Mouse (Mus musculus): ENCODE data around the gene Esrrg. TPM values are rescaled to one million over a fixed set of nuclear protein-coding genes. Genes with fewer than 3 reads are reported as not detected.

Esrrg gene
- polyA plus RNA-seq, 1 experiment from 2014 or later, result 1.0 TPM

- WGBS, result 80% methylated on average over 7 of the region's 7 CpGs
- no peak overlapping the region for H3K4me2 ChIP-seq (replicated peaks)
Observed at GRCm38 (mm10) chr1:187910718-187911117, 302.1 kb downstream of the Esrrg start.

GRCm38 (mm10) chr1:187911201-187911600, 302.6 kb downstream of the Esrrg start:
- H3K9me3 ChIP-seq (replicated peaks), result no peaks in the 10 kb centered on the region
- no peak overlapping the region for H3K4me2 ChIP-seq (replicated peaks)
- H3K27ac ChIP-seq (replicated peaks), result no peak overlapping the region
- H3K36me3 ChIP-seq, result no peaks in the 10 kb centered on the region
- H3K9ac ChIP-seq, result no peak overlapping the region
- no peak for ATAC-seq (ENCODE audit: insufficient number of reproducible peaks, low FRiP score, low TSS enrichment, low read depth)
- no peak overlapping the region for H3K4me3 ChIP-seq (replicated peaks)
- no peaks in the 10 kb centered on the region for H3K27me3 ChIP-seq
- 0 out of 2 replicates have a peak, but pooled peaks cover 6% of the 10 kb centered on the region for H3K4me1 ChIP-seq
- WGBS, result 80% methylated on average over 6 of the region's 6 CpGs

More at GRCm38 (mm10) chr1:187910718-187911117, 302.1 kb downstream of the Esrrg start:
- no peaks in the 10 kb centered on the region for H3K9me3 ChIP-seq (replicated peaks)
- no peaks in the 10 kb centered on the region for H3K36me3 ChIP-seq
- ATAC-seq (ENCODE audit: insufficient number of reproducible peaks, low FRiP score, low TSS enrichment, low read depth), result no peak
- H3K4me3 ChIP-seq (replicated peaks), result no peak overlapping the region
- H3K27me3 ChIP-seq, result no peaks in the 10 kb centered on the region
- H3K9ac ChIP-seq, result no peak overlapping the region
- H3K27ac ChIP-seq (replicated peaks), result no peak overlapping the region
- H3K4me1 ChIP-seq, result 0 out of 2 replicates have a peak, but pooled peaks cover 6% of the 10 kb centered on the region

- Histone ChIP-seq H3K27ac (replicated peaks) (no peak overlapping the region), H3K4me1 (no peaks in the 10 kb centered on the region), H3K9me3 (replicated peaks) (no peaks in the 10 kb centered on the region), H3K4me2 (replicated peaks) (no peak overlapping the region), H3K27me3 (no peaks in the 10 kb centered on the region), H3K4me3 (replicated peaks) (no peak overlapping the region), H3K9ac (no peak overlapping the region), H3K36me3 (no peaks in the 10 kb centered on the region)
- ATAC-seq (ENCODE audit: insufficient number of reproducible peaks, low FRiP score, low TSS enrichment, low read depth), result no peak
- WGBS, result 62% methylated on average over 6 of the region's 6 CpGs
Observed at GRCm38 (mm10) chr1:187918303-187918702, 309.7 kb downstream of the Esrrg start.

GRCm38 (mm10) chr1:187918939-187919338, 310.3 kb downstream of the Esrrg start:
- WGBS, result 81% methylated on average over 4 of the region's 4 CpGs
- no peaks in the 10 kb centered on the region for H3K36me3 ChIP-seq
- no peaks in the 10 kb centered on the region for H3K9me3 ChIP-seq (replicated peaks)
- no peaks in the 10 kb centered on the region for H3K27me3 ChIP-seq
- no peak overlapping the region for H3K9ac ChIP-seq
- H3K27ac ChIP-seq (replicated peaks), result no peak overlapping the region
- H3K4me3 ChIP-seq (replicated peaks), result no peak overlapping the region
- no peak for ATAC-seq (ENCODE audit: insufficient number of reproducible peaks, low FRiP score, low TSS enrichment, low read depth)
- no peak overlapping the region for H3K4me2 ChIP-seq (replicated peaks)
- H3K4me1 ChIP-seq, result no peaks in the 10 kb centered on the region

- 70% methylated on average over 5 of the region's 5 CpGs for WGBS
- Histone ChIP-seq H3K27me3 (no peaks in the 10 kb centered on the region), H3K4me2 (replicated peaks) (no peak overlapping the region), H3K9me3 (replicated peaks) (no peaks in the 10 kb centered on the region), H3K4me3 (replicated peaks) (no peak overlapping the region), H3K36me3 (no peaks in the 10 kb centered on the region), H3K4me1 (no peaks in the 10 kb centered on the region), H3K9ac (no peak overlapping the region), H3K27ac (replicated peaks) (no peak overlapping the region)
- no peak for ATAC-seq (ENCODE audit: insufficient number of reproducible peaks, low FRiP score, low TSS enrichment, low read depth)
Observed at GRCm38 (mm10) chr1:187920156-187920777, 311.7 kb downstream of the Esrrg start.

GRCm38 (mm10) chr1:187931146-187931545, 322.6 kb downstream of the Esrrg start:
- no peak for ATAC-seq (ENCODE audit: insufficient number of reproducible peaks, low FRiP score, low TSS enrichment, low read depth)
- Histone ChIP-seq H3K27me3 (no peaks in the 10 kb centered on the region), H3K9me3 (replicated peaks) (no peaks in the 10 kb centered on the region), H3K4me2 (replicated peaks) (no peak overlapping the region), H3K27ac (replicated peaks) (no peak overlapping the region), H3K4me3 (replicated peaks) (no peak overlapping the region), H3K9ac (no peak overlapping the region), H3K4me1 (no peaks in the 10 kb centered on the region), H3K36me3 (no peaks in the 10 kb centered on the region)
- 61% methylated on average over 3 of the region's 3 CpGs for WGBS

- Histone ChIP-seq H3K4me1 (0 out of 2 replicates have a peak, but pooled peaks cover 3% of the 10 kb centered on the region), H3K4me2 (replicated peaks) (no peak overlapping the region)
- ATAC-seq (ENCODE audit: insufficient number of reproducible peaks, low FRiP score, low TSS enrichment, low read depth), result no peak
Observed at GRCm38 (mm10) chr1:187938652-187939051, 330.1 kb downstream of the Esrrg start.

GRCm38 (mm10) chr1:187939078-187939477, 330.5 kb downstream of the Esrrg start:
- Histone ChIP-seq H3K9me3 (replicated peaks) (no peaks in the 10 kb centered on the region), H3K27ac (replicated peaks) (no peak overlapping the region), H3K4me3 (replicated peaks) (no peak overlapping the region), H3K4me2 (replicated peaks) (no peak overlapping the region), H3K36me3 (no peaks in the 10 kb centered on the region), H3K9ac (no peak overlapping the region), H3K27me3 (no peaks in the 10 kb centered on the region), H3K4me1 (0 out of 2 replicates have a peak, but pooled peaks cover 3% of the 10 kb centered on the region)
- ATAC-seq (ENCODE audit: insufficient number of reproducible peaks, low FRiP score, low TSS enrichment, low read depth), result no peak
- 38% methylated on average over 4 of the region's 4 CpGs for WGBS

More at GRCm38 (mm10) chr1:187938652-187939051, 330.1 kb downstream of the Esrrg start:
- no peak overlapping the region for H3K9ac ChIP-seq
- H3K27ac ChIP-seq (replicated peaks), result no peak overlapping the region
- H3K4me3 ChIP-seq (replicated peaks), result no peak overlapping the region
- no peaks in the 10 kb centered on the region for H3K36me3 ChIP-seq
- no peaks in the 10 kb centered on the region for H3K27me3 ChIP-seq
- 48% methylated on average over 7 of the region's 7 CpGs for whole genome bisulfite sequencing
- H3K9me3 ChIP-seq (replicated peaks), result no peaks in the 10 kb centered on the region

- Histone ChIP-seq H3K9me3 (replicated peaks) (no peaks in the 10 kb centered on the region), H3K27me3 (no peaks in the 10 kb centered on the region), H3K36me3 (no peaks in the 10 kb centered on the region), H3K27ac (replicated peaks) (no peak overlapping the region), H3K4me3 (replicated peaks) (no peak overlapping the region), H3K4me2 (replicated peaks) (no peak overlapping the region), H3K9ac (no peak overlapping the region), H3K4me1 (no peaks in the 10 kb centered on the region)
- ATAC-seq (ENCODE audit: insufficient number of reproducible peaks, low FRiP score, low TSS enrichment, low read depth), result no peak
- 49% methylated on average over 3 of the region's 3 CpGs for WGBS
Observed at GRCm38 (mm10) chr1:187951506-187951905, 342.9 kb downstream of the Esrrg start.

GRCm38 (mm10) chr1:187956702-187957101, 348.1 kb downstream of the Esrrg start:
- Histone ChIP-seq H3K36me3 (no peaks in the 10 kb centered on the region), H3K4me2 (replicated peaks) (no peak overlapping the region), H3K27ac (replicated peaks) (no peak overlapping the region), H3K4me3 (replicated peaks) (no peak overlapping the region), H3K9me3 (replicated peaks) (no peaks in the 10 kb centered on the region), H3K27me3 (no peaks in the 10 kb centered on the region), H3K9ac (no peak overlapping the region), H3K4me1 (no peaks in the 10 kb centered on the region)
- ATAC-seq (ENCODE audit: insufficient number of reproducible peaks, low FRiP score, low TSS enrichment, low read depth), result no peak
- 91% methylated on average over 2 of the region's 2 CpGs for WGBS

- Histone ChIP-seq H3K27ac (replicated peaks) (no peak overlapping the region), H3K9me3 (replicated peaks) (no peaks in the 10 kb centered on the region), H3K4me1 (no peaks in the 10 kb centered on the region), H3K27me3 (no peaks in the 10 kb centered on the region), H3K4me2 (replicated peaks) (no peak overlapping the region), H3K9ac (no peak overlapping the region), H3K36me3 (no peaks in the 10 kb centered on the region), H3K4me3 (replicated peaks) (no peak overlapping the region)
- no peak for ATAC-seq (ENCODE audit: insufficient number of reproducible peaks, low FRiP score, low TSS enrichment, low read depth)
- 76% methylated on average over 9 of the region's 9 CpGs for WGBS
Observed at GRCm38 (mm10) chr1:187959192-187959591, 350.6 kb downstream of the Esrrg start.

GRCm38 (mm10) chr1:187961452-187961851, 352.9 kb downstream of the Esrrg start:
- no peaks in the 10 kb centered on the region for H3K9me3 ChIP-seq (replicated peaks)
- ATAC-seq (ENCODE audit: insufficient number of reproducible peaks, low FRiP score, low TSS enrichment, low read depth), result no peak; the same call in 1 of the 2 replicates
- WGBS, result 87% methylated on average over 5 of the region's 5 CpGs

More at GRCm38 (mm10) chr1:187961452-187961851, 352.9 kb downstream of the Esrrg start:
- Histone ChIP-seq H3K4me2 (replicated peaks) (no peak overlapping the region), H3K27ac (replicated peaks) (no peak overlapping the region), H3K4me3 (replicated peaks) (no peak overlapping the region), H3K27me3 (no peaks in the 10 kb centered on the region), H3K9ac (no peak overlapping the region), H3K36me3 (no peaks in the 10 kb centered on the region), H3K4me1 (no peaks in the 10 kb centered on the region)

Measured in embryonic facial prominence, embryonic 15.5 days (tissue).